Mouse (Mus musculus) forebrain, embryonic 10.5 days (tissue): ENCODE results near the gene Ceacam19. TPM values are rescaled to one million over a fixed set of nuclear protein-coding genes. Genes with fewer than 3 reads are reported as not detected.

Experiments
- DNase-seq: peaks from one replicate; pipeline ENCODE4 v3.0.0-alpha.2; 2017; ENCODE audit warnings: low spot score; ENCODE audit errors: extremely low spot score
- H3K27ac ChIP-seq: fragments of 300-500 bp; sonication (generic); 2 replicates; pipeline ENCODE4 v1.5.1; 2016; ENCODE audit warnings: mild to moderate bottlenecking
- H3K27me3 ChIP-seq: fragments of 300-500 bp; sonication (generic); 2 replicates; pipeline ENCODE4 v1.6.1; 2016; ENCODE audit warnings: mild to moderate bottlenecking; ENCODE audit not compliant: poor library complexity, severe bottlenecking
- H3K36me3 ChIP-seq: fragments of 300-500 bp; sonication (generic); replicated peaks from 2 replicates; pipeline ENCODE4 v1.6.1; 2016; ENCODE audit warnings: mild to moderate bottlenecking, moderate library complexity
- H3K4me1 ChIP-seq: fragments of 300-500 bp; sonication (generic); 2 replicates; pipeline ENCODE4 v1.6.1; 2016
- H3K4me3 ChIP-seq: fragments of 300-500 bp; sonication (generic); 2 replicates; pipeline ENCODE4 v1.5.1; 2016; ENCODE audit warnings: mild to moderate bottlenecking, moderate library complexity
- H3K9me3 ChIP-seq: fragments of 300-500 bp; sonication (generic); 2 replicates; pipeline ENCODE4 v1.6.1; 2016; ENCODE audit warnings: mild to moderate bottlenecking, moderate library complexity
- WGBS: fragments of 180-500 bp; shearing (Covaris S2); methylation state at CpG from one replicate; pipeline ENCODE4 v1.1.7; 2016; 5-methylcytosine and 5-hydroxymethylcytosine counted together
- polyA plus RNA-seq: library from polyadenylated mRNA; unstranded; fragments of >200 nt; fragmentation: Nextera tagmentation; extraction: Ambion mirVana; gene quantifications from 2 replicates; pipeline ENCODE4 v1.2.1, GENCODE M21; 2016

The Ceacam19 gene
- polyA plus RNA-seq, 1 experiment from 2014 or later = not detected

DNA sequence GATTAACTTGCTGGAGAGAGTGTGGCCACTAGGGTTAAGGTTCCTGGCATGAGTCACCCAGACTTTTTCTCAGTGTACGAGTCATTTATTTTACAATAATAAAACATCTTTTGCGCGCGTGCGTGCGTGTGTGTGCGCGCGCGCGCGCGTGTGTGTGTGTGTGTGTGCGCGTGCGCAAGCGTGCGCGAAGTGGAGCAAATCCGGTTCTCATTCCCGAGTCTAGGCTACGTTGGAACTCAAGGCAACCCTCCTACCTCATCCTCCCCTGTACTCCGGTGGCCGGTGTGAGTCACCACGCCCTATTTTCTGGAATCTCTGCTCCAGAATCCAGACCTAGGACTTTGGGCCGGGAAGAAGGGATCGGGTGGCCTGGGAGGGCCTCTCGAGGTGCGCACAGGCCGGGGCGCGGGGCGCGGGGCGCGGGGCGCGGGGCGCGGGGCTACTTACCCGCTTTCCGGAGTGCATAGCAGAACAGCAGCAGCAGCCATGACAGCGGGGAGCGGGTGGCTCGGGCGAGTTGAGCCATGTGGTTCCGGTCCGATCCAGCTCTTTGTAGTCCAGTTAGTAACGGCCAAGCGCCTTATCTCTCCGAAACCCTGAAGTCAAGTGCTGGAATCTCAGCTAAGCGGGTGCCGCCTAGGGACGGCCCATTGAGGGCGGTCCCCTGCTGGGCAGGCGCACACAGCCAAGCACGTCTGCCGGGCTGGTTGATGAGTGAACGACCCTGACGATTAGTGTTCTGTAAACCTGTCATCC lies 32.9 kb upstream of the Ceacam19 start, which contains the start of gene Pvr:
Pvr (minus strand) TSS at position 655 of the 756 bp plus-strand sequence.
- under 1% methylated on average over 60 of the region's 60 CpGs for whole genome bisulfite sequencing
- peaks cover 17% of the 10 kb centered on the region for H3K36me3 ChIP-seq
- H3K27ac ChIP-seq = peak within 1 kb of the TSS; percentile 91
- peak; percentile 71 for DNase-seq
- H3K4me1 ChIP-seq = peaks cover 17% of the 10 kb centered on the region
- peak within 1 kb of the TSS; percentile 83 for H3K4me3 ChIP-seq
- H3K9me3 ChIP-seq = no peaks in the 10 kb centered on the region
- no peaks in the 10 kb centered on the region for H3K27me3 ChIP-seq

- WGBS = 36% methylated on average over 4 of the region's 4 CpGs
- Histone ChIP-seq H3K36me3 (peaks cover 17% of the 10 kb centered on the region), H3K27me3 (no peaks in the 10 kb centered on the region), H3K27ac (peak overlapping the region; percentile 91), H3K9me3 (no peaks in the 10 kb centered on the region), H3K4me3 (peak overlapping the region; percentile 83), H3K4me1 (peaks cover 17% of the 10 kb centered on the region)
- DNase-seq = no peak
Measured at GRCm38 (mm10) chr7:19920166-19920505, 32.4 kb upstream of the Ceacam19 start.

- Histone ChIP-seq H3K27me3 (no peaks in the 10 kb centered on the region), H3K4me1 (no peaks in the 10 kb centered on the region), H3K27ac (no peak overlapping the region), H3K4me3 (no peak overlapping the region), H3K9me3 (no peaks in the 10 kb centered on the region; the same call in 1 of the 2 replicates), H3K36me3 (peaks cover 28% of the 10 kb centered on the region)
- DNase-seq = no peak
- WGBS = 89% methylated on average over 7 of the region's 7 CpGs
Measured at GRCm38 (mm10) chr7:19914558-19914957, 26.8 kb upstream of the Ceacam19 start.

GRCm38 (mm10) chr7:19911695-19912524 lies 24.1 kb upstream of the Ceacam19 start:
- DNase-seq = no peak
- 93% methylated on average over 23 of the region's 23 CpGs for WGBS
- Histone ChIP-seq H3K27me3 (no peaks in the 10 kb centered on the region), H3K4me3 (no peak overlapping the region), H3K27ac (no peak overlapping the region), H3K9me3 (peaks cover 1% of the 10 kb centered on the region; the same call in 1 of the 2 replicates), H3K4me1 (no peaks in the 10 kb centered on the region), H3K36me3 (peaks cover 34% of the 10 kb centered on the region)

GRCm38 (mm10) chr7:19911292-19911658 lies 23.5 kb upstream of the Ceacam19 start:
- peaks cover 6% of the 10 kb centered on the region; the same call in 1 of the 2 replicates for H3K9me3 ChIP-seq
- no peak overlapping the region for H3K4me3 ChIP-seq
- DNase-seq = no peak
- H3K27me3 ChIP-seq = no peaks in the 10 kb centered on the region
- no peak overlapping the region for H3K27ac ChIP-seq
- H3K4me1 ChIP-seq = no peaks in the 10 kb centered on the region
- H3K36me3 ChIP-seq = peaks cover 33% of the 10 kb centered on the region
- 89% methylated on average over 6 of the region's 6 CpGs for WGBS

- 53% methylated on average over 21 of the region's 21 CpGs for WGBS
- Histone ChIP-seq H3K4me1 (no peaks in the 10 kb centered on the region), H3K27me3 (no peaks in the 10 kb centered on the region), H3K36me3 (peaks cover 29% of the 10 kb centered on the region), H3K9me3 (peaks cover 6% of the 10 kb centered on the region), H3K4me3 (no peak overlapping the region), H3K27ac (no peak overlapping the region)
- peak; percentile 75 for DNase-seq
Measured at GRCm38 (mm10) chr7:19910421-19911291, 22.9 kb upstream of the Ceacam19 start.

- Histone ChIP-seq H3K4me1 (no peaks in the 10 kb centered on the region), H3K27me3 (no peaks in the 10 kb centered on the region), H3K36me3 (no peaks in the 10 kb centered on the region), H3K9me3 (peaks cover 34% of the 10 kb centered on the region), H3K27ac (no peak overlapping the region), H3K4me3 (no peak overlapping the region)
- DNase-seq = peak; percentile 27
- 53% methylated on average over 8 of the region's 8 CpGs for WGBS
Measured at GRCm38 (mm10) chr7:19889881-19890280, 2.1 kb upstream of the Ceacam19 start.

DNA sequence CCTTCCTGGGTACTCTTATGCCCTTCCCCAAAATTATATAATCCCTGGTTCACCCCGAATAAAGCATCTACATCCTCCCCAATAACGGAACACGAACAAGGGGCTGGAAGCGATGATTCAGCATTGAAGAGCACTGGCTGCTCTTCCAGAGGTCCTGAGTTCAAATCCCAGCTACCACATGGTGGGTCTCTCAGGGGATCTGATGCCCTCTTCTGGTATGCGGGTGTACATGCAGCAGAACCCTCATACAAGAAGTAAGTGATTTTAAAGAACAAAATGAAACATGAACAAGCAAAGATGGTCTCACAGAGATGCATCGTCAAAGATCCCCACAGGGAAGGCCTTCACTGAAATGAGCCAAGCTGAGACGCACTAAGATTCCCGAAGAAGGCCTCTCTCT lies 7.0 kb downstream of the Ceacam19 start:
- peaks cover 35% of the 10 kb centered on the region for H3K9me3 ChIP-seq
- H3K27me3 ChIP-seq = no peaks in the 10 kb centered on the region
- no peak overlapping the region for H3K27ac ChIP-seq
- no peak for DNase-seq
- no peaks in the 10 kb centered on the region for H3K4me1 ChIP-seq
- WGBS = 80% methylated on average over 8 of the region's 8 CpGs
- no peak overlapping the region for H3K4me3 ChIP-seq
- H3K36me3 ChIP-seq = no peaks in the 10 kb centered on the region

GRCm38 (mm10) chr7:19876781-19877425 lies 10.9 kb downstream of the Ceacam19 start:
- Histone ChIP-seq H3K4me1 (no peaks in the 10 kb centered on the region), H3K36me3 (no peaks in the 10 kb centered on the region), H3K27ac (no peak overlapping the region), H3K9me3 (peaks cover 11% of the 10 kb centered on the region; the same call in 1 of the 2 replicates), H3K27me3 (no peaks in the 10 kb centered on the region), H3K4me3 (no peak overlapping the region)
- DNase-seq = no peak
- 66% methylated on average over 14 of the region's 14 CpGs for WGBS

DNA sequence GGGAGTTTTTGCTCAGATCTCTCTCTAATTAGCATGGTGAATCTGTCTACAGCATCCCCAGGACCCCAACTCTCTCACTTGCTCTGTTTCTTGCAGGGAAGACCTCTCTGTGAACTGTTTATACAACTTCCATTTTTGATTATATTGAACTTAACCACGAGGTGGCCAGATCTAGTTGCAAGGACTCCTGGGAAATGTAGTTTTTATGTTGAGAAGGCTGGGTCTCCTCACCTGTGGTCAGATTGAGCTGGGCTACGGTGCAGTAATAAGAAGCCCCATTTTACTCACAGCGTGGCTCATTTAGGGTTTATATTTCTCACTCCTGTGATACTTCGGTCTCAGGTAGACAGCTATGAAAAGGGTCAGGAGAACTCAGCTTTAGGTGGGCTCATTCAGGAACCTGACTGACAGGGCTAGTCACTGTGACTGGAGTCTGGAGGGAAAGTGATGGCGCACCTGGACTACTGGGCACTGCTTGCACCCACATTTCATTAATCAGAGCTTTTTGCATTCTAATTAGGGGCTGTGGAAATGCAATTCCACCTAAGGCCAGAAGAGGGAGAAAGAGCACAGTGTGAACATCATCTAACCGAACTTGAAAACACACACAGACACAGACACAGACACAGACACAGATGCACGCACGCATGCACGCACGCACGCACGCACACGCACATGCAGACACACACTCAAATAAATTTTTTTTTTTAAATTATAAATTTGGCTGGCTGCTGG lies 11.7 kb downstream of the Ceacam19 start:
- H3K36me3 ChIP-seq = no peaks in the 10 kb centered on the region
- WGBS = 58% methylated on average over 13 of the region's 13 CpGs
- no peaks in the 10 kb centered on the region for H3K27me3 ChIP-seq
- H3K9me3 ChIP-seq = peaks cover 6% of the 10 kb centered on the region; the same call in 1 of the 2 replicates
- no peak for DNase-seq
- no peak overlapping the region for H3K4me3 ChIP-seq
- no peak overlapping the region for H3K27ac ChIP-seq
- no peaks in the 10 kb centered on the region for H3K4me1 ChIP-seq

- Histone ChIP-seq H3K9me3 (peaks cover 8% of the 10 kb centered on the region; the same call in 1 of the 2 replicates), H3K27ac (no peak overlapping the region), H3K4me1 (no peaks in the 10 kb centered on the region), H3K36me3 (no peaks in the 10 kb centered on the region), H3K27me3 (no peaks in the 10 kb centered on the region), H3K4me3 (no peak overlapping the region)
- 50% methylated on average over 5 of the region's 5 CpGs for WGBS
- DNase-seq = no peak
Measured at GRCm38 (mm10) chr7:19871943-19872601, 15.7 kb downstream of the Ceacam19 start.
